Mouse (Mus musculus) heart, postnatal 0 days (tissue): ENCODE measurements around the gene Erbb2.

Experiments
- CTCF ChIP-seq: IDR thresholded peaks from 2 replicates; pipeline ENCODE4 v1.5.1; 2016; ENCODE audit warnings: antibody characterized with exemption, control low read depth, low read depth
- EP300 ChIP-seq: IDR thresholded peaks from 2 replicates; pipeline ENCODE4 v1.6.1; 2016; ENCODE audit warnings: antibody characterized with exemption, low read depth

DNA sequence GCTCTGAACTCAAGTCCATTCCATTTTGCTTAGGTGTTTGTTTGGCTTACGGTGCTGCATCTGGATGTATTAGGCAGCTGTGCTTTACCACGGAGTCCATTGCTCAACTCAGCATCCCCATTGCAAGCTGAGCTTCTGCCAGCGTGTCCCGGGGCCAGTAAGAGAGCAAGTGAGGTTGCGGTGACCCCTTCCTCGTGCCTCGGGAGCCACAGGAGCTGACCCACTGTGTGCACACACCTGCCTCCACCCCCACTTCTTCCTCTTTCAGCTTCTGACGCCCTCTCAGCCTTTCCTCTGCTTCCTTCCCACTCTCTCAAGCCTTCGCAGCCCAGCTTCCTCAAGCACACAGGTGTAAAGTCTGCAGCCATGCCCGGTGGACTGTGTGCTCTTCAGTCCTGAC lies 46.0 kb upstream of the Erbb2 start:
- no peak for TF ChIP-seq CTCF
- TF ChIP-seq EP300: no peak
